Mouse (Mus musculus): Measurements from ENCODE around the gene Atp2a1.

DNA sequence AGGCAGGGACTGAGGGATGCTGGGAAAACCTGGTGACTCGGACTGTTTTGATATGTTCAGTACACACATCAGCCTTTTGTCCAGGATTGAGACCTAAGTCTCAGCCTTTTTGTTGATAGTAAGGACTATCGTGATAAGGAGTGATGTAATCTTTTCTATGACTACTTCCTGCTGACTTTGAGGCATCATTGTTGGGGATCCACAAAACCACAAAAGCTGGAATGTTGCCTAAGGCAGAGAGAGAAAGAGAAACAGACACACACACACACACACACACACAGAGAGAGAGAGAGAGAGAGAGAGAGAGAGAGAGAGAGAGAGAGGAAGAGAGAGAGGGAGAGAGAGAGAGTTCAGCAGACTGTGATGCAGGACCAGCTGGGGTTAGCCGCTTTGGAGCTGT is 44.4 kb downstream of the Atp2a1 start:
- TF ChIP-seq CTCF (IDR thresholded peaks at IDR 0.05; ENCODE audit: control insufficient read depth, insufficient read depth, insufficient read length) = no peak
- TF ChIP-seq FOSL1 (IDR thresholded peaks at IDR 0.05; ENCODE audit: insufficient read depth, low read length, poor library complexity, severe bottlenecking) = no peak
- no peak for TF ChIP-seq MAX (IDR thresholded peaks at IDR 0.05)
